Mouse (Mus musculus): ENCODE measurements at regions not wholly inside any gene's neighbourhood (a gene's known extent, or its start where the extent isn't known, plus 50 kb on each side); places are given as distances from the start of the nearest gene placed in this dataset.

DNA sequence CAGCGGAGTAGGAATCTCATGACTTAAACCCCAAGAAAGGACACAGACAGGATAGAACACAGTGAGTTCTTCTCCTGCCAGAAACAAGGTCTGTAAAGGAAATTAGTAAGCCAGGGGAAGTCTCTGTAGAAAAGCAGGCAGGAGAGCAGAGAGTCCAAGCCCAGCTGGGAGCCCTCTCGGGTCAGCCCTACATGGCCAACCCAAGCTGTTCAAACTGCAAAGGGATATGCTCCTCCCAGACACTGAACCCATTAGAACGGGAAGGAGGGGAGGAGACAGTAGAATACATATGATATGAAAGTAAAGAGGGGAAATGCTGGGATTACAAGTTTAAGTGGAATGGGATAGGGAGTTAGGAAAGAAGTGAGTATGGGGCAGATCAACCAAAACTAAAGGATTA lies 75.7 kb upstream of the Cop1 start:
- 63% methylated on average over 3 of the region's 3 CpGs for WGBS

DNA sequence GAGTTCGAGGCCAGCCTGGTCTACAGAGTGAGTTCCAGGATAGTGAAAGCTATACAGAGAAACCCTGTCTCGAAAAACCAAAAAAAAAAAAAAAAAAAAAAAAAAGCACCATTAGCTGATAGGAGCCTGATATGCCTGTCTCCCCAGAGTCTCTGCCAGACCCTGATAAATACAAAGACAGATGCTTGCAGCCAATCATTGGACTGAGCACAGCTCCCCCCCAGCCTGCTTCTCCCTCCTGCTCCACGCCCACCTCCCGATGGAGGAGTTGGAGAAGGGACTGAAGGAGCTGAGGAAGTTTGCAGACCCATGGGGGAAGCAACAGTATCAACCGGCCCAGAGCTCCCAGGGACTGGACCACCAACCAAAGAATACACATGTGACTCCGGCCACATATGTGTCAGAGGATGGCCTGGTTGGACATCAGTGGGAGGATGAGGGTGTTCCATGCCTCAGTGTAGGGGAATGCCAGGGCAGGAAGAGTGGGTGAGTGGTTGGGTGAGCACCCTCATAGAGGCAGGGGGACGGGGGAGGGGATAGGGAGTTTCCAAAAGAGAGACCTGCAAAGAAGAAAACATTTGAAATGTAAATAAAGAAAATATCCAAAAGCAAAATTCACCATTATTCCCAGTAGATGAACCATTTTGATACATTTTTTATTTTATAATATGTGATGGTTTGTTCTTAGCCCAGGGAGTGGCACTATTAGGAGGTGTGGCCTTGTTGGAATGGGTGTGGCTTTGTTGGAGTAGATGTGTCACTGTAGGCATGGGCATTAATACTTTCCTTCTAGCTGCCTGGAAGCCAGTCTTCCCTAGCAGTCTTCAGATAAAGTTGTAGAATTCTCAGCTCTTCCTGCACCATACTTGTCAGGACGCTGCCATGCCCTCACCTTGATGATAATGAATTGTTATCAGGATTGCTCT lies 71.8 kb upstream of the Cop1 start:
- H3K4me1 ChIP-seq (replicated peaks; ENCODE audit: control insufficient read depth, insufficient read depth, low read length), result no peaks in the 10 kb centered on the region
- no peak for TF ChIP-seq CTCF (IDR thresholded peaks at IDR 0.05; ENCODE audit: low read depth)
- no peaks in the 10 kb centered on the region for H3K27me3 ChIP-seq (replicated peaks; ENCODE audit: control insufficient read depth, insufficient read depth, low read length)
- no peak overlapping the region for H3K27ac ChIP-seq (ENCODE audit: low read depth, low read length)
- no peaks in the 10 kb centered on the region for H3K9me3 ChIP-seq (ENCODE audit: control insufficient read depth)
- H3K4me3 ChIP-seq (ENCODE audit: low read depth, low read length), result no peak overlapping the region
- WGBS, result 70% methylated on average over 8 of the region's 8 CpGs
- no peaks in the 10 kb centered on the region for H3K36me3 ChIP-seq (ENCODE audit: control insufficient read depth, insufficient read depth)
- no peak overlapping the region for H3K4me2 ChIP-seq (replicated peaks; ENCODE audit: low read depth)
- no peak for ATAC-seq
- H3K9ac ChIP-seq (ENCODE audit: low read depth, low read length), result no peak overlapping the region

More for the DNA sequence above, 75.7 kb upstream of the Cop1 start:
- H3K27me3 ChIP-seq (replicated peaks; ENCODE audit: control insufficient read depth, insufficient read depth, low read length), result no peaks in the 10 kb centered on the region
- no peak for ATAC-seq
- TF ChIP-seq CTCF (IDR thresholded peaks at IDR 0.05; ENCODE audit: low read depth), result no peak
- H3K4me2 ChIP-seq (replicated peaks; ENCODE audit: low read depth), result no peak overlapping the region
- no peak overlapping the region for H3K4me3 ChIP-seq (ENCODE audit: low read depth, low read length)
- no peak overlapping the region for H3K27ac ChIP-seq (ENCODE audit: low read depth, low read length)
- no peak overlapping the region for H3K9ac ChIP-seq (ENCODE audit: low read depth, low read length)
- no peaks in the 10 kb centered on the region for H3K36me3 ChIP-seq (ENCODE audit: control insufficient read depth, insufficient read depth)
- no peaks in the 10 kb centered on the region for H3K9me3 ChIP-seq (ENCODE audit: control insufficient read depth)
- no peaks in the 10 kb centered on the region for H3K4me1 ChIP-seq (replicated peaks; ENCODE audit: control insufficient read depth, insufficient read depth, low read length)

DNA sequence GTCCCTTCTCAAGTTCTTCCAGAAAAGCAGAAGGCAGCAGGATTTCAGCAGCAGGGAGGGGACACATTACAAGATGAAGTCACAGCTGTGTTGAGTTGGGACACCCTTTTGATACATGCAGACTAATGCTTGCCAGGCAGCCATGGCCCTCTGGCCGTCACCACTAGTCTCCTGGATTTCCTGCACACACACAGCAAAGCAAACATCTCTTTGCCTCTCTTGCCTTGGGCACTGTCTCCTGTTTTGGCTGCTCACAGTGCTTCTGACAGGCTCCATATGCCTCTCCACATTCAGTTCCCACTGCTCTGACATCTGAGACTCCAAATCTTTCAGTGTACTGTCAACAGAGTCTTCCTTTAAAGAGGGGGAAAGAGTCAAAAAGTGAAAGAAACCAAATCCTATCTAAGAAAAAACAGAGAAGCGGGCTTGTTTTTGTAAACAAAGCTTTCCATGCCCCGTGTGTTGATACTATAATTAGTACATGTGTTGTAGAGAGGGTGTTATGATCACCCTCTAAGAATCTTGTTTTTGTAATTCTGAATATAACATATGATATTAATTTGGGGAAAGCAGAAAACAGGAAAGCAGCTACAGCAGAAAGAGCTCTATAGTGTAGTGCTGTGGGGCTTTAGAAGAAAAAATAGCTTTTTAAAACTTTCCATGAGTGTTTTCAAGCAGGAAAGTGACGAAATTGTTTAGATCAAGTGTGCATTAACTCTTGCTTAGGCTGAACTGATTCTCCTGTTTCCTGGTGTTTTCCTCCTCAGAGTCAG lies 68.8 kb upstream of the Cop1 start:
- H3K9ac ChIP-seq (ENCODE audit: low read depth, low read length), result no peak overlapping the region
- no peaks in the 10 kb centered on the region for H3K36me3 ChIP-seq (ENCODE audit: control insufficient read depth, insufficient read depth)
- H3K27me3 ChIP-seq (replicated peaks; ENCODE audit: control insufficient read depth, insufficient read depth, low read length), result no peaks in the 10 kb centered on the region
- WGBS, result 44% methylated on average over 4 of the region's 4 CpGs
- H3K4me1 ChIP-seq (replicated peaks; ENCODE audit: control insufficient read depth, insufficient read depth, low read length), result no peaks in the 10 kb centered on the region
- ATAC-seq, result no peak
- no peak overlapping the region for H3K27ac ChIP-seq (ENCODE audit: low read depth, low read length)
- no peak overlapping the region for H3K4me2 ChIP-seq (replicated peaks; ENCODE audit: low read depth)
- no peak for TF ChIP-seq CTCF (IDR thresholded peaks at IDR 0.05; ENCODE audit: low read depth)
- H3K9me3 ChIP-seq (ENCODE audit: control insufficient read depth), result no peaks in the 10 kb centered on the region
- no peak overlapping the region for H3K4me3 ChIP-seq (ENCODE audit: low read depth, low read length)

DNA sequence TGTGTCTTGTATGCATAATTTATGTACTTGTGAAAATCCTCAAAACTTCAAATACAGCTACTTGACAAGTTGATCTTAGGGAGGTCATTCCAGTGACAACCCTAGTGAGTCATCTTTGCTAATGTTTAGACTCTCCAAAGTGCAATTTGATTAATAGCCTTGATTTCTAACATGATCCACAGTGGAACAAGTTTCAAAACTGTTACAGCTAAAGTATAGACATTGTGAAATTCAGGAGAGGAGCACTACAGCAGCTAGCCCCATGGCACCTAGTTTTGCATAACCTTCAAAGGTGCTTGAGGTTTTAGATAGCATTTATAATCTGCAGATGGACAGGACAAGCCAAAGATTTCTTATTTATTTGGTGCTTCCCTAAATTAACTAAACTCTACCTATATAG lies 50.1 kb upstream of the Cop1 start:
- TF ChIP-seq CTCF (IDR thresholded peaks at IDR 0.05; ENCODE audit: low read depth), result no peak
- Histone ChIP-seq H3K4me1 (replicated peaks; ENCODE audit: control insufficient read depth, insufficient read depth, low read length) (no peaks in the 10 kb centered on the region), H3K36me3 (ENCODE audit: control insufficient read depth, insufficient read depth) (no peaks in the 10 kb centered on the region), H3K4me3 (ENCODE audit: low read depth, low read length) (no peak overlapping the region), H3K27me3 (replicated peaks; ENCODE audit: control insufficient read depth, insufficient read depth, low read length) (no peaks in the 10 kb centered on the region), H3K9me3 (ENCODE audit: control insufficient read depth) (no peaks in the 10 kb centered on the region), H3K27ac (ENCODE audit: low read depth, low read length) (no peak overlapping the region), H3K9ac (ENCODE audit: low read depth, low read length) (no peak overlapping the region), H3K4me2 (replicated peaks; ENCODE audit: low read depth) (no peak overlapping the region)
- no peak for ATAC-seq

Data from intestine, postnatal 0 days (tissue).